Mouse (Mus musculus) kidney, postnatal 36 days (tissue): ENCODE data around the gene Ppp3r2.

Source experiments
- DNase-seq, 2 experiments: peaks; one replicate each; pipeline ENCODE4 v3.0.0; 2021 to 2022; ENCODE audit warnings: mixed read lengths in 2 of 2

Ppp3r2 gene

GRCm38 (mm10) chr4:49681812-49682211 is at the start of gene Ppp3r2:
Gene Ppp3r2, minus strand, starts transcription at chr4:49682024.
- no peak for DNase-seq

GRCm38 (mm10) chr4:49729326-49729725 is 47.5 kb upstream of the Ppp3r2 start:
- no peak for DNase-seq

GRCm38 (mm10) chr4:49723908-49724307 is 42.1 kb upstream of the Ppp3r2 start:
- DNase-seq = no peak

GRCm38 (mm10) chr4:49691405-49692194 is 9.8 kb upstream of the Ppp3r2 start:
- DNase-seq = peak; percentile 61 to 73

- DNase-seq = peak; percentile 21 to 52
Measured at GRCm38 (mm10) chr4:49688594-49689288, 6.9 kb upstream of the Ppp3r2 start.

- DNase-seq = no peak
Measured at GRCm38 (mm10) chr4:49680171-49680875, 1.5 kb downstream of the Ppp3r2 start.

- DNase-seq = no peak
Measured at GRCm38 (mm10) chr4:49676790-49677189, 5.0 kb downstream of the Ppp3r2 start.

- no peak for DNase-seq
Measured at GRCm38 (mm10) chr4:49676071-49676470, 5.8 kb downstream of the Ppp3r2 start.

GRCm38 (mm10) chr4:49664850-49665249 is 17.0 kb downstream of the Ppp3r2 start:
- DNase-seq = no peak

- DNase-seq = no peak
Measured at GRCm38 (mm10) chr4:49662231-49662630, 19.6 kb downstream of the Ppp3r2 start.

- DNase-seq = no peak
Measured at GRCm38 (mm10) chr4:49661664-49662063, 20.2 kb downstream of the Ppp3r2 start.

- DNase-seq = no peak
Measured at GRCm38 (mm10) chr4:49659421-49659820, 22.4 kb downstream of the Ppp3r2 start.

- no peak for DNase-seq
Measured at GRCm38 (mm10) chr4:49639913-49640312, 41.9 kb downstream of the Ppp3r2 start.

- DNase-seq = no peak
Measured at GRCm38 (mm10) chr4:49637821-49638220, 44.0 kb downstream of the Ppp3r2 start.

- DNase-seq = no peak
Measured at GRCm38 (mm10) chr4:49632139-49632481, 49.7 kb downstream of the Ppp3r2 start.

GRCm38 (mm10) chr4:49631319-49632138 is 50.3 kb downstream of the Ppp3r2 start, which contains the start of gene Rnf20:
Gene Rnf20, plus strand, starts transcription at chr4:49632006.
- peak; percentile 96 for DNase-seq

- DNase-seq = peak; percentile 51 to 67
Measured at GRCm38 (mm10) chr4:49628941-49629340, 52.9 kb downstream of the Ppp3r2 start.
